Mouse (Mus musculus) hindbrain, postnatal 0 days (tissue): Measurements from ENCODE around the gene Snrk. TPM values are rescaled to one million over a fixed set of nuclear protein-coding genes. Genes with fewer than 3 reads are reported as not detected.

Experiments used
- ATAC-seq: fragments of 200-750 bp; cut with Nextera tagmentation; 2 replicates; pipeline ENCODE4 v1.8.0; 2017; ENCODE audit warnings: mild to moderate bottlenecking, moderate TSS enrichment, moderate library complexity
- DNase-seq: peaks from one replicate; pipeline ENCODE4 v3.0.0-alpha.2; 2015; ENCODE audit warnings: low spot score
- H3K27ac ChIP-seq: fragments of 300-500 bp; sonication (generic); 2 replicates; pipeline ENCODE4 v1.5.1; 2014; ENCODE audit warnings: mild to moderate bottlenecking
- H3K27me3 ChIP-seq: fragments of 300-500 bp; sonication (generic); 2 replicates; pipeline ENCODE4 v1.6.1; 2014; ENCODE audit warnings: low read length, mixed read lengths; ENCODE audit not compliant: insufficient read depth
- H3K36me3 ChIP-seq: fragments of 300-500 bp; sonication (generic); 2 replicates; pipeline ENCODE4 v1.6.1; 2014; ENCODE audit warnings: low read length, mixed read lengths; ENCODE audit not compliant: insufficient read depth
- H3K4me1 ChIP-seq: fragments of 300-500 bp; sonication (generic); 2 replicates; pipeline ENCODE4 v1.6.1; 2014; ENCODE audit warnings: antibody characterized with exemption, low read length, mixed read lengths; ENCODE audit not compliant: insufficient read depth
- H3K4me2 ChIP-seq: fragments of 300-500 bp; sonication (generic); 2 replicates; pipeline ENCODE4 v1.6.1; 2014; ENCODE audit warnings: low read depth, mild to moderate bottlenecking, low read length, moderate library complexity, mixed read lengths
- H3K4me3 ChIP-seq: fragments of 300-500 bp; sonication (generic); 2 replicates; pipeline ENCODE4 v1.5.1; 2014; ENCODE audit warnings: low read length
- H3K9ac ChIP-seq: fragments of 300-500 bp; sonication (generic); replicated peaks from 2 replicates; pipeline ENCODE4 v1.6.1; 2014; ENCODE audit warnings: mild to moderate bottlenecking, low read length, moderate library complexity, mixed read lengths
- H3K9me3 ChIP-seq: fragments of 300-500 bp; sonication (generic); 2 replicates; pipeline ENCODE4 v1.6.1; 2016; ENCODE audit warnings: low read length, mixed read lengths
- CTCF ChIP-seq: IDR thresholded peaks from 2 replicates; pipeline ENCODE4 v1.5.1; 2016; ENCODE audit warnings: antibody characterized with exemption, control low read depth, low read depth
- WGBS: fragments of 180-500 bp; shearing (Covaris S2); extraction: QIAGEN DNeasy Blood & Tissue Kit; methylation state at CpG from one replicate; pipeline ENCODE4 v1.1.7; 2014; 5-methylcytosine and 5-hydroxymethylcytosine counted together
- polyA plus RNA-seq: library from polyadenylated mRNA; unstranded; fragments of >200 nt; fragmentation: Nextera tagmentation; extraction: Ambion mirVana; gene quantifications from 2 replicates; pipeline ENCODE4 v1.2.1, GENCODE M21; 2015
- total RNA-seq: library from RNA; depleted of rRNA; stranded (reverse); fragments of >200 nt; gene quantifications from 2 replicates; pipeline ENCODE4 v1.2.3, GENCODE M21; 2014

Gene Snrk
- total and polyA plus RNA-seq, 2 experiments from 2014 or later = 67.1 to 82.3 TPM

DNA sequence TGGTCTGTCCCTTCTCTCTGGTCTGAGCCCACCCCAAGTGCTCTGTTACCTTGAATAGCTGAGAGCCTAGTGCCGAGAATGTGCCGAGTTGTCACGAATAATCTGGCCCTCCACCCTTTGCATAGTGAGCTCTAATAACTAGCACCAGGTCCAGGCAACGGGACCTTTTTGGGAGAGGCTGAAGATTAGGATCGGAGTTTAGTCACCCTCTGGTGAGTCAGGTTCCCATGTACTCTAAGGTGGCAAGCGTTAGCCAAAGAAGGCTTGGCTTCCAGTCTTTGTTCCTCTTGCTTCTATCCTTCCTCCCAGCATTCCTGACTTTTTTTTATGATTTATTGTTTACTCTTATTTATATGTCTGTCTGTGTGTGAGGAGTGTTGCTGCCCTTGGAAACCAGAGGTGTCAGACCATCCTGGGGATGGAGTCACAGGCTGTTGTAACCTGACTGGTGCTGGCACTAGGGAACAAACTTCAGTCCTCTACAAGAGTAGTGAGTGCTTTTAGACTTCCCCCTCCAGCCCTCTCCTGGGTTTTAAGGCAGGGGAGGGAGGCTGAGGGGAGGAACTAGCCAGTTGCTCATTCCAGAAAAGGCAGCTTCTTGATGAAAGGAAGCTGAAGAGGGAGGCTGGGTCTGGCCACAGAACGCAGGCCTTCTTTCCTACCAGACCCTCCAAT, 9.2 kb upstream of the Snrk start:
- no peak overlapping the region for H3K4me3 ChIP-seq
- no peak for TF ChIP-seq CTCF
- no peak overlapping the region for H3K4me2 ChIP-seq
- 68% methylated on average over 7 of the region's 7 CpGs for WGBS
- H3K27me3 ChIP-seq = no peaks in the 10 kb centered on the region
- H3K9me3 ChIP-seq = no peaks in the 10 kb centered on the region
- no peaks in the 10 kb centered on the region for H3K4me1 ChIP-seq
- H3K27ac ChIP-seq = no peak overlapping the region
- no peak overlapping the region for H3K9ac ChIP-seq
- no peaks in the 10 kb centered on the region for H3K36me3 ChIP-seq
- DNase-seq (no peak), ATAC-seq (no peak)

DNA sequence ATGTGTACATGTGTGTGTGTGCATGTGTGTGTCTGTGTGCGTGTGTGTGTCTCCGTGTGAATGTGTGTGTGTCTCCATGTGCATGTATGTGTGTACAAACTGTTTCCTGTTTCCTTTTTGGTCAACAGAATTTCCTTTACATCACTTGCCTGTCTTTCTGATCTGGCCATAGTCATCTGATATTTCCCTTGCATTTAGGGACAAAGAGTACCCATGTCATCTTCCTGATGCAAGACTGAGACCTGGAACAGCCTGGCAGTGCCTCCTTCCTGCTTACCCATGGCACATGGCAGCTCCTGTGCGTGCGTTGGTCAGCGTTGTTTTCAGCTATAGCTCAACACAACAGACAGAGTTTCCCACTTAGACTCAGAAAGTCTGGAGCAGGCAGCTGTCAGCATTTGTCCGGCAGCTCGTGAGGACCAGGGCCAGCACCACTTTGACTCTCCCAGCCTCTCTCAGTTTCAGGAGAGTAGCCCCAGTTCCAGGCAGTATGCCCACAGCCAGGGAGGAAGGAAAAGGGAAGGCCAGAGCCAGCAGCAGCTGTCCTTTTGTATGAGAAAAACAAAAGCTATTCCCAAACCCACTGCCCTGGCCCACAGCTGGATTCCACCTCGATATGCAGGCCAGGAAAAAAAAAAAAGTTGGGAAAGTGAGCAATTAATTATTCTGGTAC, 7.4 kb upstream of the Snrk start:
- no peak overlapping the region for H3K4me2 ChIP-seq
- WGBS = 43% methylated on average over 8 of the region's 8 CpGs
- DNase-seq = peak; percentile 50

DNA sequence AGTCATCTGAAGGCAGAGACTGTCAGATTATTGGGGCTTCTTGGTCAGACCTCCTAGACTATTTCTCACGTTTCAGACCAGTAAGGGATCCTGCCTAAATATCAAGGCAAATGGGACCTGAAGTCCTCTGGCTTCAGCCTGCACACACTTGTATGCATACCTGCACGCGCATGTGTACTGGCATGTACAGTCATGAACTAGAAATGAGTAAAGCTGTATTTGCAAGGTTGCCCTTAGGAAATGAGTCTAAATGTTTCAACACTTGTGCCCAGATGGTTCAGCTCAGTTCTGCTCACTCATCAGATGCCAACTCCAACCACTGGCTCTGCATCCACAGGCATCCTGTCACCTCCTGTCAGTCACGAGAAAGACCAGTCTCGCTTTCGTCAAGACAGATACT, 6.6 kb upstream of the Snrk start:
- Histone ChIP-seq H3K4me1 (no peaks in the 10 kb centered on the region), H3K27me3 (no peaks in the 10 kb centered on the region), H3K4me3 (no peak overlapping the region), H3K27ac (peak overlapping the region; percentile 7; the same call in 1 of the 2 replicates), H3K9me3 (no peaks in the 10 kb centered on the region), H3K36me3 (no peaks in the 10 kb centered on the region), H3K9ac (no peak overlapping the region), H3K4me2 (no peak overlapping the region)
- no peak for ATAC-seq
- TF ChIP-seq CTCF = no peak
- DNase-seq = no peak
- 83% methylated on average over 6 of the region's 6 CpGs for WGBS

More for the DNA sequence above, 7.4 kb upstream of the Snrk start:
- no peaks in the 10 kb centered on the region for H3K27me3 ChIP-seq
- TF ChIP-seq CTCF = no peak
- H3K36me3 ChIP-seq = no peaks in the 10 kb centered on the region
- H3K9me3 ChIP-seq = no peaks in the 10 kb centered on the region
- peak overlapping the region; percentile 7; the same call in 1 of the 2 replicates for H3K27ac ChIP-seq
- no peaks in the 10 kb centered on the region for H3K4me1 ChIP-seq
- no peak overlapping the region for H3K4me3 ChIP-seq
- H3K9ac ChIP-seq = no peak overlapping the region
- no peak for ATAC-seq

DNA sequence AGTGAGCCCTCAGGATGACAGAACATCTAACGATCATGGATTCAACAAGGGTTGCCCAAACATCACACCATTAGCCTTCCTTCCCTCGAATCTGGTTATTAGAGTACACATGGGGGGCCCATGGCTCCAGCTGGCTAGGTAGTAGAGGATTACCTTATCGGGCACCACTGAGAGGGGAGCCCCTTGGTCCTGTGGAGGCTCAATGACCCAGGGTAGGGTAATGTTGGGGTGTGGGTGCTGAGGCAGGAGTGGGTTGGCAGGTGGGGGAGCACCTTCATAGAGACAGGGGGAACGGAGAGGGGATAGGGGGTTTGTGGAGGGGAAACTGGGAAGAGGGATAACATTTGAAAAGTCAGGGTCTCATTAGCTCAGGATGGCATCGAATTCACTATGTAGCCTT, 6.1 kb upstream of the Snrk start:
- H3K4me2 ChIP-seq = no peak overlapping the region
- DNase-seq (no peak), ATAC-seq (no peak)
- no peaks in the 10 kb centered on the region for H3K9me3 ChIP-seq
- no peak for TF ChIP-seq CTCF
- 84% methylated on average over 5 of the region's 5 CpGs for WGBS
- no peak overlapping the region for H3K4me3 ChIP-seq
- H3K27me3 ChIP-seq = no peaks in the 10 kb centered on the region
- H3K4me1 ChIP-seq = no peaks in the 10 kb centered on the region
- H3K9ac ChIP-seq = no peak overlapping the region
- no peaks in the 10 kb centered on the region for H3K36me3 ChIP-seq
- H3K27ac ChIP-seq = no peak overlapping the region

DNA sequence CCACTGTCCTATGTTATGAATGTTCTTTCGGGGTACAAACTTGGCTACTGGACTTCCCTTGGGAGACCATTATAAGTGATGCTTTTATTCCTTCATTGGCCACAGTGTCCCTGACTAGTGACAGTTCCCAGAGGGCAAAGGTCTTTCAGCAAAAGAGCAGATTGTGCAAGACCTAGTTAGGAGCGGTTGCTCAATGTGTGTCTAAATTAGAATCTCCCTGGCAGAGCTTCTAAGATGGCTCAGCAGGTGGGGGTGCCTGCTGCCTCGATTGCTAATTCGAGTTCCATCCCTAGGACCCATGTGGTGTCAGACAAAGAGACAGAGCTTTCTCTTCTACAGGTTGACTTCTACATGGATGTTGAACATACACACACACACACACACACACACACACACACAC, 1.5 kb upstream of the Snrk start:
- DNase-seq (no peak), ATAC-seq (no peak)
- no peaks in the 10 kb centered on the region for H3K27me3 ChIP-seq
- no peak for TF ChIP-seq CTCF
- WGBS = 43% methylated on average over 4 of the region's 4 CpGs
- H3K4me1 ChIP-seq = peaks cover 5% of the 10 kb centered on the region; the same call in 1 of the 2 replicates
- H3K9ac ChIP-seq = no peak overlapping the region
- no peaks in the 10 kb centered on the region for H3K9me3 ChIP-seq
- no peak overlapping the region for H3K27ac ChIP-seq
- H3K4me3 ChIP-seq = no peak overlapping the region
- no peak overlapping the region for H3K4me2 ChIP-seq
- H3K36me3 ChIP-seq = no peaks in the 10 kb centered on the region

DNA sequence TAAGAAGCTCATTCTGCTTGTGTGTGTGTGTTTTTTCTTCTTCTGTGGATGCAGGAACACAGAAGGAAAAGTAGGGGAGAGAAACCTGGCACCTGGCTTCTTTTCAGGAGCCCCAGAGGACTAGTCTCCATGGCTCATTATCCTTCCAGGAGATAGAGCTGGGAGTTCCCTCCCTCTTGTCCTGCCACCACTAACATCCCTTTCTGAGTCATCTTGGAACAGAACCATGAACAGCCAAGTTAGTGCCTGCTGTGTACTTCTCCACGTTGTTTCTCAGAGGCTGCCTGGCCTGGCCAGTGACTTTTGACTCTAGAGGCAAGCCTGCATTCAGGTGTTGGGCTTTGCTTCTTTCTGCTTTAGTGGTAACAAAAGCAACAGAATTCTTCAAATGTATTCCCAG, 707 bp upstream of the Snrk start:
- H3K27me3 ChIP-seq = no peaks in the 10 kb centered on the region
- no peak for ATAC-seq
- 34% methylated on average over 1 of the region's 1 CpGs for WGBS
- no peak overlapping the region for H3K4me2 ChIP-seq
- peaks cover 5% of the 10 kb centered on the region; the same call in 1 of the 2 replicates for H3K4me1 ChIP-seq
- H3K9me3 ChIP-seq = no peaks in the 10 kb centered on the region
- TF ChIP-seq CTCF = no peak
- no peak overlapping the region for H3K27ac ChIP-seq
- H3K4me3 ChIP-seq = no peak overlapping the region
- no peak for DNase-seq
- H3K9ac ChIP-seq = no peak overlapping the region
- H3K36me3 ChIP-seq = no peaks in the 10 kb centered on the region
